Mouse (Mus musculus): ENCODE data around the gene Hectd4.
"Not testable (repeated sequence)": the region's sequence is repeated elsewhere in the genome, so short reads cannot be mapped to it uniquely, and the experiment has no call there.

The Hectd4 gene

GRCm38 (mm10) chr5:121206540-121206939, 13.5 kb upstream of the Hectd4 start:
- ATAC-seq (ENCODE audit: low TSS enrichment) = no peak

- ATAC-seq (ENCODE audit: low TSS enrichment) = no peak
Observed at GRCm38 (mm10) chr5:121206984-121207383, 13.0 kb upstream of the Hectd4 start.

- no peak for ATAC-seq (ENCODE audit: low TSS enrichment)
Observed at GRCm38 (mm10) chr5:121209755-121210600, 10.0 kb upstream of the Hectd4 start.

GRCm38 (mm10) chr5:121210601-121210924, 9.5 kb upstream of the Hectd4 start:
- no peak for ATAC-seq (ENCODE audit: low TSS enrichment)

- ATAC-seq (ENCODE audit: low TSS enrichment) = no peak
Observed at GRCm38 (mm10) chr5:121212108-121212507, 7.9 kb upstream of the Hectd4 start.

- ATAC-seq (ENCODE audit: low TSS enrichment) = no peak
Observed at GRCm38 (mm10) chr5:121214707-121215106, 5.3 kb upstream of the Hectd4 start.

GRCm38 (mm10) chr5:121215380-121216125, 4.5 kb upstream of the Hectd4 start:
- ATAC-seq (ENCODE audit: low TSS enrichment) = no peak

- ATAC-seq (ENCODE audit: low TSS enrichment) = no peak
Observed at GRCm38 (mm10) chr5:121216126-121216446, 3.9 kb upstream of the Hectd4 start.

GRCm38 (mm10) chr5:121216584-121217312, 3.3 kb upstream of the Hectd4 start:
- ATAC-seq (ENCODE audit: low TSS enrichment) = not testable (repeated sequence)

- no peak for ATAC-seq (ENCODE audit: low TSS enrichment)
Observed at GRCm38 (mm10) chr5:121217313-121217634, 2.7 kb upstream of the Hectd4 start.

GRCm38 (mm10) chr5:121219190-121219589, 829 bp upstream of the Hectd4 start:
- ATAC-seq (ENCODE audit: low TSS enrichment) = no peak

GRCm38 (mm10) chr5:121220732-121221301, 798 bp downstream of the Hectd4 start:
- peak; percentile 13; the same call in 1 of the 2 replicates for ATAC-seq (ENCODE audit: low TSS enrichment)

- no peak for ATAC-seq (ENCODE audit: low TSS enrichment)
Observed at GRCm38 (mm10) chr5:121221328-121221850, 1.4 kb downstream of the Hectd4 start.

GRCm38 (mm10) chr5:121224020-121224419, 4.0 kb downstream of the Hectd4 start:
- ATAC-seq (ENCODE audit: low TSS enrichment) = not testable (repeated sequence)

GRCm38 (mm10) chr5:121224856-121225255, 4.8 kb downstream of the Hectd4 start:
- no peak for ATAC-seq (ENCODE audit: low TSS enrichment)

- ATAC-seq (ENCODE audit: low TSS enrichment) = no peak
Observed at GRCm38 (mm10) chr5:121225854-121226253, 5.8 kb downstream of the Hectd4 start.

GRCm38 (mm10) chr5:121226406-121226805, 6.4 kb downstream of the Hectd4 start:
- ATAC-seq (ENCODE audit: low TSS enrichment) = no peak

- no peak for ATAC-seq (ENCODE audit: low TSS enrichment)
Observed at GRCm38 (mm10) chr5:121226845-121227244, 6.8 kb downstream of the Hectd4 start.

GRCm38 (mm10) chr5:121227330-121227729, 7.3 kb downstream of the Hectd4 start:
- not testable (repeated sequence) for ATAC-seq (ENCODE audit: low TSS enrichment)

- ATAC-seq (ENCODE audit: low TSS enrichment) = no peak
Observed at GRCm38 (mm10) chr5:121229182-121229581, 9.2 kb downstream of the Hectd4 start.

GRCm38 (mm10) chr5:121230811-121231210, 10.8 kb downstream of the Hectd4 start:
- no peak for ATAC-seq (ENCODE audit: low TSS enrichment)

- no peak for ATAC-seq (ENCODE audit: low TSS enrichment)
Observed at GRCm38 (mm10) chr5:121232789-121233188, 12.8 kb downstream of the Hectd4 start.

All from frontal cortex, adult (tissue).